Mouse (Mus musculus) kidney, embryonic 15.5 days (tissue): ENCODE results near the gene Fam163a. TPM values are rescaled to one million over a fixed set of nuclear protein-coding genes. Genes with fewer than 3 reads are reported as not detected.

ENCODE experiments used
- ATAC-seq: fragments of 200-750 bp; cut with Nextera tagmentation; replicated peaks from 2 replicates; pipeline ENCODE4 v1.8.0; 2017; ENCODE audit warnings: moderate TSS enrichment; ENCODE audit not compliant: low FRiP score
- H3K27ac ChIP-seq: fragments of 300-500 bp; sonication (generic); 2 replicates; pipeline ENCODE4 v1.5.1; 2015; ENCODE audit warnings: mild to moderate bottlenecking, inconsistent platforms
- H3K27me3 ChIP-seq: fragments of 300-500 bp; sonication (generic); 2 replicates; pipeline ENCODE4 v1.6.1; 2015; ENCODE audit warnings: inconsistent platforms
- H3K36me3 ChIP-seq: fragments of 300-500 bp; sonication (generic); 2 replicates; pipeline ENCODE4 v1.6.1; 2015; ENCODE audit warnings: inconsistent platforms
- H3K4me1 ChIP-seq: fragments of 300-500 bp; sonication (generic); 2 replicates; pipeline ENCODE4 v1.6.1; 2015; ENCODE audit warnings: inconsistent platforms
- H3K4me2 ChIP-seq: fragments of 300-500 bp; sonication (generic); 2 replicates; pipeline ENCODE4 v1.6.1; 2015; ENCODE audit warnings: moderate library complexity, mild to moderate bottlenecking, inconsistent platforms
- H3K4me3 ChIP-seq: fragments of 300-500 bp; sonication (generic); replicated peaks from 2 replicates; pipeline ENCODE4 v1.5.1; 2015; ENCODE audit warnings: mild to moderate bottlenecking, inconsistent platforms
- H3K9ac ChIP-seq: fragments of 300-500 bp; sonication (generic); 2 replicates; pipeline ENCODE4 v1.6.1; 2015; ENCODE audit warnings: mild to moderate bottlenecking, inconsistent platforms
- H3K9me3 ChIP-seq: fragments of 300-500 bp; sonication (generic); replicated peaks from 2 replicates; pipeline ENCODE4 v1.6.1; 2016; ENCODE audit warnings: inconsistent platforms
- WGBS: fragments of 180-500 bp; shearing (Covaris S2); methylation state at CpG from one replicate; pipeline ENCODE4 v1.1.7; 2015; ENCODE audit warnings: mixed read lengths; 5-methylcytosine and 5-hydroxymethylcytosine counted together
- polyA plus RNA-seq: library from polyadenylated mRNA; unstranded; fragments of >200 nt; fragmentation: Nextera tagmentation; extraction: Ambion mirVana; gene quantifications from 2 replicates; pipeline ENCODE4 v1.2.1, GENCODE M21; 2015

Fam163a gene
- polyA plus RNA-seq, 1 experiment from 2014 or later, result 1.5 TPM

GRCm38 (mm10) chr1:156108400-156108799, 96.4 kb downstream of the Fam163a start:
- ATAC-seq, result peak; percentile 71; the same call in 1 of the 2 replicates
- peak overlapping the region; percentile 48 for H3K27ac ChIP-seq
- H3K27me3 ChIP-seq, result peaks cover 64% of the 10 kb centered on the region
- H3K4me3 ChIP-seq, result no peak overlapping the region
- 3% methylated on average over 10 of the region's 10 CpGs for WGBS
- H3K4me2 ChIP-seq, result peak overlapping the region; percentile 39
- peaks cover 20% of the 10 kb centered on the region for H3K4me1 ChIP-seq
- 0 out of 2 replicates have a peak, but pooled peaks cover 3% of the 10 kb centered on the region for H3K9me3 ChIP-seq
- H3K36me3 ChIP-seq, result no peaks in the 10 kb centered on the region
- H3K9ac ChIP-seq, result no peak overlapping the region

- Histone ChIP-seq H3K9ac (no peak overlapping the region), H3K27me3 (peaks cover 63% of the 10 kb centered on the region), H3K4me1 (peaks cover 20% of the 10 kb centered on the region), H3K36me3 (no peaks in the 10 kb centered on the region), H3K9me3 (0 out of 2 replicates have a peak, but pooled peaks cover 3% of the 10 kb centered on the region), H3K27ac (no peak overlapping the region), H3K4me3 (no peak overlapping the region), H3K4me2 (no peak overlapping the region)
- ATAC-seq, result no peak
- 86% methylated on average over 2 of the region's 2 CpGs for WGBS
Measured at GRCm38 (mm10) chr1:156107424-156107823, 97.4 kb downstream of the Fam163a start.

- Histone ChIP-seq H3K4me1 (peaks cover 13% of the 10 kb centered on the region), H3K27ac (no peak overlapping the region), H3K9ac (no peak overlapping the region), H3K4me3 (no peak overlapping the region), H3K27me3 (peaks cover 42% of the 10 kb centered on the region), H3K9me3 (0 out of 2 replicates have a peak, but pooled peaks cover 3% of the 10 kb centered on the region), H3K4me2 (no peak overlapping the region), H3K36me3 (no peaks in the 10 kb centered on the region)
- no peak for ATAC-seq
- WGBS, result 86% methylated on average over 2 of the region's 2 CpGs
Measured at GRCm38 (mm10) chr1:156105381-156105780, 99.4 kb downstream of the Fam163a start.

- Histone ChIP-seq H3K36me3 (no peaks in the 10 kb centered on the region), H3K4me3 (no peak overlapping the region), H3K27ac (no peak overlapping the region), H3K27me3 (peaks cover 31% of the 10 kb centered on the region), H3K9me3 (0 out of 2 replicates have a peak, but pooled peaks cover 3% of the 10 kb centered on the region), H3K9ac (no peak overlapping the region), H3K4me2 (no peak overlapping the region), H3K4me1 (peaks cover 10% of the 10 kb centered on the region)
- no peak for ATAC-seq
- WGBS, result 89% methylated on average over 2 of the region's 2 CpGs
Measured at GRCm38 (mm10) chr1:156103763-156104162, 101.1 kb downstream of the Fam163a start.

- 0 out of 2 replicates have a peak, but pooled peaks cover 6% of the 10 kb centered on the region for H3K4me1 ChIP-seq
- H3K4me3 ChIP-seq, result no peak overlapping the region
- H3K27ac ChIP-seq, result no peak overlapping the region
- WGBS, result 81% methylated on average over 4 of the region's 4 CpGs
- H3K9ac ChIP-seq, result no peak overlapping the region
- ATAC-seq, result no peak
- peaks cover 31% of the 10 kb centered on the region for H3K27me3 ChIP-seq
- H3K36me3 ChIP-seq, result no peaks in the 10 kb centered on the region
- H3K9me3 ChIP-seq, result no peaks in the 10 kb centered on the region
- no peak overlapping the region for H3K4me2 ChIP-seq
Measured at GRCm38 (mm10) chr1:156091811-156092210, 113.0 kb downstream of the Fam163a start.

GRCm38 (mm10) chr1:156090042-156090441, 114.8 kb downstream of the Fam163a start:
- 48% methylated on average over 4 of the region's 4 CpGs for WGBS
- Histone ChIP-seq H3K4me2 (no peak overlapping the region), H3K9ac (no peak overlapping the region), H3K36me3 (no peaks in the 10 kb centered on the region), H3K27me3 (peaks cover 34% of the 10 kb centered on the region), H3K27ac (no peak overlapping the region), H3K9me3 (no peaks in the 10 kb centered on the region), H3K4me1 (0 out of 2 replicates have a peak, but pooled peaks cover 6% of the 10 kb centered on the region), H3K4me3 (no peak overlapping the region)
- ATAC-seq, result no peak; the same call in 1 of the 2 replicates

GRCm38 (mm10) chr1:156089561-156089960, 115.3 kb downstream of the Fam163a start:
- 81% methylated on average over 8 of the region's 8 CpGs for WGBS
- Histone ChIP-seq H3K36me3 (no peaks in the 10 kb centered on the region), H3K9me3 (no peaks in the 10 kb centered on the region), H3K9ac (no peak overlapping the region), H3K27ac (no peak overlapping the region), H3K4me2 (no peak overlapping the region), H3K27me3 (peaks cover 34% of the 10 kb centered on the region), H3K4me1 (0 out of 2 replicates have a peak, but pooled peaks cover 6% of the 10 kb centered on the region), H3K4me3 (no peak overlapping the region)
- no peak for ATAC-seq

- H3K4me3 ChIP-seq, result no peak overlapping the region
- H3K36me3 ChIP-seq, result no peaks in the 10 kb centered on the region
- no peak overlapping the region for H3K4me2 ChIP-seq
- WGBS, result 75% methylated on average over 5 of the region's 5 CpGs
- ATAC-seq, result no peak
- H3K9me3 ChIP-seq, result no peaks in the 10 kb centered on the region
- 0 out of 2 replicates have a peak, but pooled peaks cover 6% of the 10 kb centered on the region for H3K4me1 ChIP-seq
- H3K9ac ChIP-seq, result no peak overlapping the region
- no peak overlapping the region for H3K27ac ChIP-seq
- H3K27me3 ChIP-seq, result peaks cover 28% of the 10 kb centered on the region
Measured at GRCm38 (mm10) chr1:156087586-156087985, 117.2 kb downstream of the Fam163a start.

GRCm38 (mm10) chr1:156085770-156086169, 119.1 kb downstream of the Fam163a start:
- Histone ChIP-seq H3K4me2 (no peak overlapping the region), H3K4me3 (no peak overlapping the region), H3K9ac (no peak overlapping the region), H3K4me1 (0 out of 2 replicates have a peak, but pooled peaks cover 6% of the 10 kb centered on the region), H3K9me3 (no peaks in the 10 kb centered on the region), H3K36me3 (no peaks in the 10 kb centered on the region), H3K27me3 (peaks cover 20% of the 10 kb centered on the region), H3K27ac (no peak overlapping the region)
- ATAC-seq, result no peak
- 57% methylated on average over 5 of the region's 5 CpGs for WGBS

GRCm38 (mm10) chr1:156084603-156085002, 120.2 kb downstream of the Fam163a start:
- 75% methylated on average over 3 of the region's 3 CpGs for WGBS
- Histone ChIP-seq H3K4me1 (no peaks in the 10 kb centered on the region), H3K27me3 (peaks cover 20% of the 10 kb centered on the region), H3K9me3 (no peaks in the 10 kb centered on the region), H3K9ac (no peak overlapping the region), H3K27ac (no peak overlapping the region), H3K4me2 (no peak overlapping the region), H3K4me3 (no peak overlapping the region), H3K36me3 (no peaks in the 10 kb centered on the region)
- ATAC-seq, result no peak

- H3K9me3 ChIP-seq, result no peaks in the 10 kb centered on the region
- no peak overlapping the region for H3K4me3 ChIP-seq
- H3K27ac ChIP-seq, result no peak overlapping the region
- peaks cover 8% of the 10 kb centered on the region; the same call in 1 of the 2 replicates for H3K4me1 ChIP-seq
- no peak for ATAC-seq
- no peak overlapping the region for H3K4me2 ChIP-seq
- 51% methylated on average over 3 of the region's 3 CpGs for WGBS
- no peaks in the 10 kb centered on the region for H3K36me3 ChIP-seq
- no peak overlapping the region for H3K9ac ChIP-seq
- no peaks in the 10 kb centered on the region for H3K27me3 ChIP-seq
Measured at GRCm38 (mm10) chr1:156077655-156078054, 127.2 kb downstream of the Fam163a start.

- H3K4me2 ChIP-seq, result no peak overlapping the region
- no peak overlapping the region for H3K9ac ChIP-seq
- H3K36me3 ChIP-seq, result no peaks in the 10 kb centered on the region
- WGBS, result 53% methylated on average over 4 of the region's 4 CpGs
- H3K9me3 ChIP-seq, result no peaks in the 10 kb centered on the region
- H3K4me3 ChIP-seq, result no peak overlapping the region
- peaks cover 8% of the 10 kb centered on the region; the same call in 1 of the 2 replicates for H3K4me1 ChIP-seq
- no peaks in the 10 kb centered on the region for H3K27me3 ChIP-seq
- no peak for ATAC-seq
- H3K27ac ChIP-seq, result no peak overlapping the region
Measured at GRCm38 (mm10) chr1:156076474-156076873, 128.4 kb downstream of the Fam163a start.

- Histone ChIP-seq H3K9ac (no peak overlapping the region), H3K36me3 (no peaks in the 10 kb centered on the region), H3K9me3 (no peaks in the 10 kb centered on the region), H3K4me2 (no peak overlapping the region), H3K4me3 (no peak overlapping the region), H3K27me3 (no peaks in the 10 kb centered on the region), H3K4me1 (peaks cover 8% of the 10 kb centered on the region; the same call in 1 of the 2 replicates), H3K27ac (0 out of 2 replicates have a peak overlapping the region, but pooled peaks have one; percentile 48)
- ATAC-seq, result peak; percentile 49; the same call in 1 of the 2 replicates
- whole genome bisulfite sequencing, result 31% methylated on average over 8 of the region's 8 CpGs
Measured at GRCm38 (mm10) chr1:156074575-156074974, 130.3 kb downstream of the Fam163a start.
